Mouse (Mus musculus): ENCODE data around the gene Eml6. TPM values are rescaled to one million over a fixed set of nuclear protein-coding genes. Genes with fewer than 3 reads are reported as not detected.

Gene Eml6
- total RNA-seq, 2 experiments from 2014 or later = 3.0 to 5.3 TPM

Other genes with a start within 250 kb of the Eml6 start
- under 1 TPM; 0.48 to 0.64 TPM for gene 4931440F15Rik, start 200.4 kb downstream of the Eml6 start, total RNA-seq (2021)
- 100 to 1,000 TPM; 262 to 303 TPM for gene Sptbn1, start 242.1 kb upstream of the Eml6 start, total RNA-seq (2021)